Mouse (Mus musculus) embryonic facial prominence, embryonic 11.5 days (tissue): ENCODE measurements around the gene Rspo1. TPM values are rescaled to one million over a fixed set of nuclear protein-coding genes. Genes with fewer than 3 reads are reported as not detected.
A peak's percentile ranks its signal among the peaks of the same experiment; 100 is the strongest.

Experiments
- ATAC-seq: fragments of 200-750 bp; cut with Nextera tagmentation; replicated peaks from 2 replicates; pipeline ENCODE4 v1.8.0; 2017; ENCODE audit warnings: low read depth; ENCODE audit not compliant: insufficient number of reproducible peaks, low FRiP score, low TSS enrichment
- DNase-seq: peaks from one replicate; pipeline ENCODE4 v3.0.0-alpha.2; 2015; ENCODE audit warnings: low spot score
- H3K27ac ChIP-seq: fragments of 300-500 bp; sonication (generic); replicated peaks from 2 replicates; pipeline ENCODE4 v1.5.1; 2014; ENCODE audit warnings: mild to moderate bottlenecking, low read depth, low read length, control low read depth
- H3K27me3 ChIP-seq: fragments of 300-500 bp; sonication (generic); 2 replicates; pipeline ENCODE4 v1.6.1; 2014; ENCODE audit warnings: mild to moderate bottlenecking, low read length, moderate library complexity, mixed read lengths; ENCODE audit not compliant: control insufficient read depth, insufficient read depth
- H3K36me3 ChIP-seq: fragments of 300-500 bp; sonication (generic); replicated peaks from 2 replicates; pipeline ENCODE4 v1.6.1; 2014; ENCODE audit warnings: low read depth, mild to moderate bottlenecking, low read length, moderate library complexity, mixed read lengths; ENCODE audit not compliant: control insufficient read depth, insufficient read depth
- H3K4me1 ChIP-seq: fragments of 300-500 bp; sonication (generic); 2 replicates; pipeline ENCODE4 v1.6.1; 2014; ENCODE audit warnings: low read length, mixed read lengths; ENCODE audit not compliant: control insufficient read depth, insufficient read depth
- H3K4me2 ChIP-seq: fragments of 300-500 bp; sonication (generic); 2 replicates; pipeline ENCODE4 v1.6.1; 2014; ENCODE audit warnings: low read depth, mild to moderate bottlenecking, control low read depth, low read length, moderate library complexity
- H3K4me3 ChIP-seq: fragments of 300-500 bp; sonication (generic); 2 replicates; pipeline ENCODE4 v1.5.1; 2014; ENCODE audit warnings: low read depth, low read length, control low read depth
- H3K9ac ChIP-seq: fragments of 300-500 bp; sonication (generic); replicated peaks from 2 replicates; pipeline ENCODE4 v1.6.1; 2014; ENCODE audit warnings: mild to moderate bottlenecking, control low read depth, low read length
- H3K9me3 ChIP-seq: fragments of 300-500 bp; sonication (generic); replicated peaks from 2 replicates; pipeline ENCODE4 v1.6.1; 2016; ENCODE audit warnings: mild to moderate bottlenecking, low read length, inconsistent platforms, mixed read lengths; ENCODE audit not compliant: control insufficient read depth
- WGBS: fragments of 180-500 bp; shearing (Covaris S2); extraction: QIAGEN DNeasy Blood & Tissue Kit; methylation state at CpG from one replicate; pipeline ENCODE4 v1.1.7; 2014; 5-methylcytosine and 5-hydroxymethylcytosine counted together
- polyA plus RNA-seq: library from polyadenylated mRNA; unstranded; fragments of >200 nt; fragmentation: Nextera tagmentation; extraction: Ambion mirVana; gene quantifications from 2 replicates; pipeline ENCODE4 v1.2.1, GENCODE M21; 2014

Rspo1 gene
- polyA plus RNA-seq, 1 experiment from 2014 or later, result 8.0 TPM

DNA sequence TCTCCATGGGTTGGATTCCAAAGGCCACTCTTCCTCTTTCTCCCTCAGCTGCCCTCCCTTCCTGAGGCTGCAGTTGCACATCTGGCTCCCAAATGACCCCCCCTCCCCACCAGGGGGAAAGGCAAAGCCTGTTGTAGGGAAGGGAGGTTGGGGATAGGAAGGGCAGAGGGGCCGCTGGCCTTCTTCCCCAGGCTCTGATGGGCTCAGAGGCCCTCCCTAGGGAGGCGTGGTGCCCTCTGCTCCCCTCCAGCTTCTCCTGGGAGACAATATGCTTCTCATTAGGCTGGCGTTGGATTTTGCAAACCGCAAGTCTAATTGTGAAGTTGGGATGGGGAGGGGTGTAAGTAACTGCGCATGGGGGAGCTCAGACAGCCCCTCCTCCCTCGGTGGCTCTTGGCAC lies 17.5 kb upstream of the Rspo1 start:
- H3K36me3 ChIP-seq, result no peaks in the 10 kb centered on the region
- 0 out of 2 replicates have a peak overlapping the region, but pooled peaks have one; percentile 3 for H3K9ac ChIP-seq
- ATAC-seq, result no peak
- H3K4me2 ChIP-seq, result no peak overlapping the region
- H3K4me1 ChIP-seq, result peaks cover 17% of the 10 kb centered on the region
- peak; percentile 69 for DNase-seq
- WGBS, result 24% methylated on average over 6 of the region's 6 CpGs
- H3K27ac ChIP-seq, result peak overlapping the region; percentile 48; the same call in 1 of the 2 replicates
- no peak overlapping the region for H3K4me3 ChIP-seq
- H3K9me3 ChIP-seq, result no peaks in the 10 kb centered on the region
- H3K27me3 ChIP-seq, result no peaks in the 10 kb centered on the region

DNA sequence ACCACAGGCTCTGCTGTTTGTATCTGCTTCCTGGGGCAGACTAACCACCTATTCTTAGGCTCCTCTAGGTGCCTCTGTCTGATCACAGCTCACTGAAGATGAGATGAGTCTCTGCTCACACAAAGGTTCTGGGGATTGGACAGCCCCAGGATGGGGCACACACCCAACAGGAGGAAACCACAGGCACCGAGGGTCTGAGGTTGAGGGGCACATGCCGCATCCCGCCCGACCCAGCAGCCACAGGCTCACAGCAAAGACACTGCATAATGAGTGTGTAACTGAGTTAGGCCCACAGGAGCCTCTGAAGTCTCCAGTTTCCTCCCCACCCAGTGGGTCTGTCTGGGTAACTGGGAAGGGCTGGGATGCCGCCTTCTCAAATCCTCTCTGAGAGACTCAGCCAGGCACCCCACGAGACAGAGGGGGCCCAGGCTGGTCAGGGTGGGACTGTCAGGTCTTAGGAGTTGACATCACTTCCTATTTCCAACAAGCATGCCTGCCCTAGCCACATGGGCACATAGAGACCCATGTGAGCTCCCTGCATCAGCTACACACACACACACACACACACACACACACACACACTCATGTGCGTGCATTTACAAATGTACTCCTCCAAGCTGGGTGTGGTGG lies 16.9 kb upstream of the Rspo1 start:
- Histone ChIP-seq H3K9ac (0 out of 2 replicates have a peak overlapping the region, but pooled peaks have one; percentile 6), H3K4me2 (no peak overlapping the region), H3K27me3 (no peaks in the 10 kb centered on the region), H3K36me3 (no peaks in the 10 kb centered on the region), H3K27ac (peak overlapping the region; percentile 48; the same call in 1 of the 2 replicates), H3K4me1 (peaks cover 17% of the 10 kb centered on the region), H3K4me3 (no peak overlapping the region), H3K9me3 (no peaks in the 10 kb centered on the region)
- 59% methylated on average over 7 of the region's 7 CpGs for whole genome bisulfite sequencing
- DNase-seq, result no peak
- ATAC-seq, result no peak

DNA sequence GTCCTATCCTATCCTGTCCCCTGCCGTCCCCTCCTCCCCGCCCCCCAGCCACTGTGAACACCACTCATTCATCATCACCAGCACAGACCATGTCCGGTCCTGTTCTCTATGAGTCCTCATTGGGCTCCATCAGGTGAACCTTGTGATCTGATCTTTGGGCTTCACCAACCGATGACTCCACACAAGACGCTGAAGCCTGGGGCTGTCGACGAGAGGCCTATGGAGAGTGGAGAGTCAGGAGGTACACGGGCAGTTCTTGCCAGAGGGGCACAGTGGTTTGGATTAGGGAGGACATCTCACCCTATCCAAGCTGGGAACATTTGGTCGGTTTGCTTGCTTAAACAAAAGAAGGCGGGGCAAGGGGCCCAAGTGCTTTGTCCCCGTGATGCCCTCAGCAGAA lies 16.0 kb upstream of the Rspo1 start:
- Histone ChIP-seq H3K9me3 (no peaks in the 10 kb centered on the region), H3K27ac (no peak overlapping the region), H3K9ac (no peak overlapping the region), H3K27me3 (no peaks in the 10 kb centered on the region), H3K36me3 (no peaks in the 10 kb centered on the region), H3K4me2 (no peak overlapping the region), H3K4me3 (no peak overlapping the region), H3K4me1 (peaks cover 17% of the 10 kb centered on the region)
- WGBS, result 75% methylated on average over 11 of the region's 11 CpGs
- DNase-seq (no peak), ATAC-seq (no peak)

DNA sequence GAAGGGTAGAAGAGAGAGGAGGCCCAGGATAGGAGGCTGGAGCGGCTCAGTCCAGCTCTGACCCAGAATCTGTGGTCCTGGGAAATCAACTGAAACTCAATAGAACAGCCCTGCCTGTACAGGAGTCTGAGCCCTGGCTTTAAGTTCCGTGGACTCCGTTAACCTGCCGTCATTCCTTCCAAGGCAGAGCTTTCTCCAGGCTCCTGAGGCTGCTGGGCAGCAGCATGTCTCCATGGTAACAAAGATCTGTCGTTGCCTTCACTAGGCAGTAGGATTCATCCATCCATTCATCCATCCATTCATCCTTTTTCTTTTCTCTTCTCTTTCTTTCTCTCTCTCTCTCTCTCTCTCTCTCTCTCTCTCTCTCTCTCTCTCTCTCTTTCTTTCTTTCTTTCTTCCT lies 15.6 kb upstream of the Rspo1 start:
- H3K9ac ChIP-seq, result no peak overlapping the region
- H3K27ac ChIP-seq, result no peak overlapping the region
- no peaks in the 10 kb centered on the region for H3K27me3 ChIP-seq
- no peak overlapping the region for H3K4me2 ChIP-seq
- peaks cover 17% of the 10 kb centered on the region for H3K4me1 ChIP-seq
- WGBS, result 46% methylated on average over 5 of the region's 5 CpGs
- DNase-seq, result no peak
- no peaks in the 10 kb centered on the region for H3K36me3 ChIP-seq
- H3K9me3 ChIP-seq, result no peaks in the 10 kb centered on the region
- H3K4me3 ChIP-seq, result no peak overlapping the region
- ATAC-seq, result no peak

DNA sequence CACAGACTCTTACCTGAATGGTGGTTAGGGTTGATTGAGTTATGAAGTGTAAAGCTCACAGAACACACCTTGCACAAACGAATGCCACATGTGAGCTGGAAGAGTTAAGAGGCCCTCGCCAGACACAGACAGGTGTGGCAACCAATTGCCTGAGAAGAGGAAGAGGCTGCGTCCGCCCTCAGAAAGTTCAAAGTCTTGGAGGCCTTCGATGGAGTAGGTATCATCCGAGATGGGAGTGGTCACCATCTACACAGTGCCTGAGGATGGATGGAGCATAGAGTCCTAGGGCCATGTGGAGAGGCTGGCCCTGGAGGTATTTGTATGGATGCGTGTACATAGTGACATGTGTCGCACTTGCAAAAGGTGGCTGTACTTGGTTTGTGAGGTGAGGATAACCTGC lies 15.1 kb upstream of the Rspo1 start:
- H3K9ac ChIP-seq, result no peak overlapping the region
- no peaks in the 10 kb centered on the region for H3K9me3 ChIP-seq
- H3K27ac ChIP-seq, result no peak overlapping the region
- DNase-seq, result no peak
- no peaks in the 10 kb centered on the region for H3K36me3 ChIP-seq
- peaks cover 17% of the 10 kb centered on the region for H3K4me1 ChIP-seq
- H3K4me2 ChIP-seq, result no peak overlapping the region
- ATAC-seq, result no peak
- no peaks in the 10 kb centered on the region for H3K27me3 ChIP-seq
- 77% methylated on average over 8 of the region's 8 CpGs for WGBS
- H3K4me3 ChIP-seq, result no peak overlapping the region

DNA sequence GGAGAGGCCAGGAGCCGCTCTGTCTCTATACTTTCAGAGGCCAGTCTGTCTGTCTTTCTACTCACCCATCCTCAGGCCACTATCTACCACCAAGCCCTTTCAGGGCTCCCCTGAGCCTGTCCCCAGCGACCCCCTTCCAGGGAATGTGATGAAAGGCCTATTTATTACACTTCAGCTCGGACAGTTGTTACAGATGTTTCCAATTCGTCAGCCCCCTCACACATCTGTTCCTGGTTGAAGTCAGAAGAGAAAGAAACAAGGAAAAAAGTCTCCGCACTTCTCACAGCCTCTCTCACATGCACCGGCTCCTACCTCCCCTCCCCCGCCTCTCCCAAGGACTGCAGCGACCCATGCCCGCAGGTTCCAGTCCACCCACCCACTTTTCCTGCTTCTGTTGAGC lies 13.9 kb upstream of the Rspo1 start:
- peaks cover 17% of the 10 kb centered on the region for H3K4me1 ChIP-seq
- H3K4me3 ChIP-seq, result no peak overlapping the region
- DNase-seq, result peak; percentile 92
- ATAC-seq, result no peak; the same call in 1 of the 2 replicates
- 16% methylated on average over 9 of the region's 9 CpGs for WGBS
- no peaks in the 10 kb centered on the region for H3K27me3 ChIP-seq
- H3K36me3 ChIP-seq, result no peaks in the 10 kb centered on the region
- H3K27ac ChIP-seq, result peak overlapping the region; percentile 7; the same call in 1 of the 2 replicates
- H3K9ac ChIP-seq, result no peak overlapping the region
- no peaks in the 10 kb centered on the region for H3K9me3 ChIP-seq
- 0 out of 2 replicates have a peak overlapping the region, but pooled peaks have one; percentile 16 for H3K4me2 ChIP-seq

DNA sequence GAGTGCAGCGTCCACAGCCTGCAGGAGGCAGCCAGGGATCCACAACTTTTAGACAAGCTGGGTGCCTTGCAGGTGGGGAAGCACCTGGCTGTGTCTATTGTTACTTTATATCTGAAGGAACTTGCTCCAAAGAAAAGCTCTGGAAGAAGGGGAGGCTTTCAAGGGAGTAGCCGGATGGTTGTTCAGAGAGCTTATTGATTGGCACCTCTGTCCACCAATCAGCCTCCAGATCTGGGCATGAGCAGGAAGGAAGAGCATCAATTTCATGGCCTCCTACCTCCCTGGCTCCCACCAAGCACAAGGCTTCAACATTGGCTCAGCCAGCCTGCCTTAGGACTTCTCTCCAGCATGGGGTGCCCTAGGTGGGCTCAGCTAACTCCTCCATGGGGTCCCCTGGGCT lies 12.9 kb upstream of the Rspo1 start:
- no peaks in the 10 kb centered on the region for H3K36me3 ChIP-seq
- H3K9ac ChIP-seq, result no peak overlapping the region
- no peak overlapping the region for H3K4me2 ChIP-seq
- WGBS, result 90% methylated on average over 2 of the region's 2 CpGs
- ATAC-seq, result no peak
- no peaks in the 10 kb centered on the region for H3K9me3 ChIP-seq
- no peak overlapping the region for H3K4me3 ChIP-seq
- no peak overlapping the region for H3K27ac ChIP-seq
- H3K27me3 ChIP-seq, result no peaks in the 10 kb centered on the region
- peak; percentile 59 for DNase-seq
- H3K4me1 ChIP-seq, result peaks cover 17% of the 10 kb centered on the region

DNA sequence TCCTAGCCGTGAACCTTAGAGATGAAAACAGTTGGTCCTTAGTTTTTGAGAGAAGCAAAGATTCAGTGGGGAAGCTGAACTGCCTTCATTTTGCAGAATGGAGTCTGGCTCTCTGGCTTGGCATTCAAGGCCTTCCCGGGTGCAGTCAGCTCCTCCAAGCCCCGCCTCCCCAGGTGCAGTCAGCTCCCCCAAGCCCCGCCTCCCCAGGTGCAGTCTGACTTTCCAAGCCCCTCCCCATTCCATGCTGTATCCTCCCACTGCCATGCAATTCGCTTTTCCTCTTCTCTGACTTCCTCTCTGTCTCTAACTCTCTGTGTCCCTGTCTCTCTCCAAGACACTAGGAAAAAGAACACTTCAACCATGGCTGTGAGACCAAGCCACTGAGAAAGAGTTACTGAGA lies 8.0 kb upstream of the Rspo1 start:
- Histone ChIP-seq H3K4me1 (no peaks in the 10 kb centered on the region), H3K4me2 (no peak overlapping the region), H3K27ac (no peak overlapping the region), H3K4me3 (no peak overlapping the region), H3K9ac (no peak overlapping the region), H3K36me3 (no peaks in the 10 kb centered on the region), H3K27me3 (peaks cover 4% of the 10 kb centered on the region; the same call in 1 of the 2 replicates), H3K9me3 (no peaks in the 10 kb centered on the region)
- WGBS, result 37% methylated on average over 5 of the region's 5 CpGs
- ATAC-seq (no peak), DNase-seq (no peak)
